Mouse (Mus musculus) intestine, embryonic 15.5 days (tissue): ENCODE results near the gene Lrrfip2. TPM values are rescaled to one million over a fixed set of nuclear protein-coding genes. Genes with fewer than 3 reads are reported as not detected.
A peak's percentile ranks its signal among the peaks of the same experiment; 100 is the strongest.

ENCODE experiments used
- ATAC-seq: fragments of 200-750 bp; cut with Nextera tagmentation; 2 replicates; pipeline ENCODE4 v1.8.0; 2017; ENCODE audit warnings: moderate TSS enrichment, moderate library complexity
- H3K27ac ChIP-seq: fragments of 300-500 bp; sonication (generic); 2 replicates; pipeline ENCODE4 v1.5.1; 2015; ENCODE audit warnings: mild to moderate bottlenecking, inconsistent platforms
- H3K27me3 ChIP-seq: fragments of 300-500 bp; sonication (generic); replicated peaks from 2 replicates; pipeline ENCODE4 v1.6.1; 2015; ENCODE audit warnings: inconsistent platforms
- H3K36me3 ChIP-seq: fragments of 300-500 bp; sonication (generic); 2 replicates; pipeline ENCODE4 v1.6.1; 2015; ENCODE audit warnings: inconsistent platforms
- H3K4me1 ChIP-seq: fragments of 300-500 bp; sonication (generic); replicated peaks from 2 replicates; pipeline ENCODE4 v1.6.1; 2015; ENCODE audit warnings: inconsistent platforms
- H3K4me2 ChIP-seq: fragments of 300-500 bp; sonication (generic); replicated peaks from 2 replicates; pipeline ENCODE4 v1.6.1; 2015; ENCODE audit warnings: mild to moderate bottlenecking, inconsistent platforms
- H3K4me3 ChIP-seq: fragments of 300-500 bp; sonication (generic); replicated peaks from 2 replicates; pipeline ENCODE4 v1.5.1; 2015; ENCODE audit warnings: inconsistent platforms
- H3K9ac ChIP-seq: fragments of 300-500 bp; sonication (generic); 2 replicates; pipeline ENCODE4 v1.6.1; 2015; ENCODE audit warnings: inconsistent platforms
- H3K9me3 ChIP-seq: fragments of 300-500 bp; sonication (generic); 2 replicates; pipeline ENCODE4 v1.6.1; 2016; ENCODE audit warnings: inconsistent platforms
- WGBS: fragments of 180-500 bp; shearing (Covaris S2); methylation state at CpG from one replicate; pipeline ENCODE4 v1.1.7; 2015; 5-methylcytosine and 5-hydroxymethylcytosine counted together
- polyA plus RNA-seq: library from polyadenylated mRNA; unstranded; fragments of >200 nt; fragmentation: Nextera tagmentation; extraction: Ambion mirVana; gene quantifications from 2 replicates; pipeline ENCODE4 v1.2.1, GENCODE M21; 2015

Lrrfip2 gene
- 41.4 and 41.6 TPM in 2 replicates for polyA plus RNA-seq

GRCm38 (mm10) chr9:111117126-111117642 lies at the start of gene Lrrfip2:
TSS of gene Lrrfip2 (plus strand) at chr9:111117592.
- H3K36me3 ChIP-seq, result no peaks in the 10 kb centered on the region
- H3K27ac ChIP-seq, result peak within 1 kb of the TSS; percentile 82
- peak within 1 kb of the TSS; percentile 77 for H3K4me2 ChIP-seq
- peak within 1 kb of the TSS; percentile 88 for H3K9ac ChIP-seq
- peaks cover 10% of the 10 kb centered on the region for H3K4me1 ChIP-seq
- no peak for ATAC-seq
- H3K27me3 ChIP-seq, result no peaks in the 10 kb centered on the region
- no peaks in the 10 kb centered on the region for H3K9me3 ChIP-seq
- WGBS, result 27% methylated on average over 14 of the region's 14 CpGs
- peak within 1 kb of the TSS; percentile 98 for H3K4me3 ChIP-seq

- ATAC-seq, result 0 out of 2 replicates have a peak, but pooled peaks have one; percentile 47
- no peak overlapping the region for H3K4me3 ChIP-seq
- H3K27me3 ChIP-seq, result no peaks in the 10 kb centered on the region
- H3K9me3 ChIP-seq, result no peaks in the 10 kb centered on the region
- no peak overlapping the region for H3K4me2 ChIP-seq
- no peak overlapping the region for H3K9ac ChIP-seq
- no peaks in the 10 kb centered on the region for H3K36me3 ChIP-seq
- no peaks in the 10 kb centered on the region for H3K4me1 ChIP-seq
- 33% methylated on average over 4 of the region's 4 CpGs for WGBS
- H3K27ac ChIP-seq, result no peak overlapping the region
Observed at GRCm38 (mm10) chr9:111070546-111070961, 46.8 kb upstream of the Lrrfip2 start.

GRCm38 (mm10) chr9:111072175-111072574 lies 45.2 kb upstream of the Lrrfip2 start:
- no peaks in the 10 kb centered on the region for H3K27me3 ChIP-seq
- H3K4me1 ChIP-seq, result no peaks in the 10 kb centered on the region
- no peak overlapping the region for H3K4me3 ChIP-seq
- no peak overlapping the region for H3K9ac ChIP-seq
- no peaks in the 10 kb centered on the region for H3K9me3 ChIP-seq
- 42% methylated on average over 7 of the region's 7 CpGs for WGBS
- no peak overlapping the region for H3K4me2 ChIP-seq
- no peak overlapping the region for H3K27ac ChIP-seq
- ATAC-seq, result no peak
- no peaks in the 10 kb centered on the region for H3K36me3 ChIP-seq

DNA sequence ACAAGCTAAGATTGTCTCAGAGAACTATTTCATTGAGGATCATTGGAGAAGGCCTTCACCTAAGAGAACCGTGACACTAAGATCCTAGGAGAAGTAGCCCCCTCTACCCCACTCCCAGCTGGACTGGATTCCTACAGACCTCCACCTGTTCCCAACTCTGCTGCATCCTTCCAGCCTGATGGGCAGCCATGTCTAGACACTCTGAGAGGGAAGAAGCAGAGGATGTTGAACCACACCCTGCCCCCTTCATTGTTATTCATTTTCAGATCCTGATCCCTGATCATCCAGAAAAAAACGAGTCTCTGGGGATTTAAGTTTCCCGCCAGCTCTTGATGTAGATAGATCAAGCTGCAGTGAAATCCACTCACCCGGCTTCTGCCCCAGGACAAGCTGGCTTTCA lies 44.4 kb upstream of the Lrrfip2 start:
- Histone ChIP-seq H3K27ac (no peak overlapping the region), H3K9ac (no peak overlapping the region), H3K27me3 (no peaks in the 10 kb centered on the region), H3K4me3 (no peak overlapping the region), H3K4me1 (no peaks in the 10 kb centered on the region), H3K4me2 (no peak overlapping the region), H3K36me3 (no peaks in the 10 kb centered on the region), H3K9me3 (no peaks in the 10 kb centered on the region)
- 77% methylated on average over 4 of the region's 4 CpGs for WGBS
- no peak for ATAC-seq

DNA sequence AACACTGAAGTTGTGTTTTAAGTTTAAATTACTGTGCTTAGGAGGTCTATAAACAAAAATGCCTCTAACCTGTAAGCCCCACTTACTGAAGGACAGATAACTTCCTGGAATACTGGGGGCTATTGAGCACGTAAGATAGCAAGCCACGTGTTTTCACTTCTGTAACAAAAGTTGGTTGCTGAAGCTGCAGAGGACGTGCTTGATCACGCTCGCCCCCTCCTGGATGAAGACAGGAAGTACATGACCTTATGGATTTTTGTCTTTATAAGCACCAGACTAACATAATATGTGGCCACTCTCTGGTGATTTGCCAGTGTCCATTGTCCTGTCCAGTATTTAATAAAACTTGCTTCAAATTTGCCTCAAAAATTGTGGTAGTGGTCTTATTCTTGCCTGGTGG lies 39.6 kb upstream of the Lrrfip2 start:
- Histone ChIP-seq H3K27ac (no peak overlapping the region), H3K9me3 (no peaks in the 10 kb centered on the region)
- 68% methylated on average over 5 of the region's 5 CpGs for WGBS

GRCm38 (mm10) chr9:111080801-111081200 lies 36.6 kb upstream of the Lrrfip2 start:
- Histone ChIP-seq H3K4me2 (no peak overlapping the region), H3K36me3 (no peaks in the 10 kb centered on the region), H3K4me3 (no peak overlapping the region), H3K27ac (no peak overlapping the region), H3K9me3 (no peaks in the 10 kb centered on the region), H3K4me1 (no peaks in the 10 kb centered on the region), H3K27me3 (no peaks in the 10 kb centered on the region), H3K9ac (no peak overlapping the region)
- WGBS, result 89% methylated on average over 8 of the region's 8 CpGs
- ATAC-seq, result no peak

More for the DNA sequence above, 39.6 kb upstream of the Lrrfip2 start:
- ATAC-seq, result no peak
- no peaks in the 10 kb centered on the region for H3K27me3 ChIP-seq
- H3K4me1 ChIP-seq, result no peaks in the 10 kb centered on the region
- H3K9ac ChIP-seq, result no peak overlapping the region
- no peak overlapping the region for H3K4me3 ChIP-seq
- H3K36me3 ChIP-seq, result no peaks in the 10 kb centered on the region
- no peak overlapping the region for H3K4me2 ChIP-seq

GRCm38 (mm10) chr9:111081765-111082164 lies 35.6 kb upstream of the Lrrfip2 start:
- Histone ChIP-seq H3K4me1 (no peaks in the 10 kb centered on the region), H3K9me3 (no peaks in the 10 kb centered on the region), H3K36me3 (no peaks in the 10 kb centered on the region), H3K27ac (no peak overlapping the region), H3K4me2 (no peak overlapping the region), H3K27me3 (no peaks in the 10 kb centered on the region), H3K9ac (no peak overlapping the region), H3K4me3 (no peak overlapping the region)
- no peak for ATAC-seq
- WGBS, result 85% methylated on average over 5 of the region's 5 CpGs

GRCm38 (mm10) chr9:111085329-111085728 lies 32.1 kb upstream of the Lrrfip2 start:
- Histone ChIP-seq H3K9ac (no peak overlapping the region), H3K27ac (no peak overlapping the region), H3K4me1 (no peaks in the 10 kb centered on the region), H3K4me3 (no peak overlapping the region), H3K4me2 (no peak overlapping the region), H3K36me3 (no peaks in the 10 kb centered on the region), H3K27me3 (no peaks in the 10 kb centered on the region), H3K9me3 (no peaks in the 10 kb centered on the region)
- ATAC-seq, result 0 out of 2 replicates have a peak, but pooled peaks have one; percentile 28
- WGBS, result 50% methylated on average over 4 of the region's 4 CpGs

DNA sequence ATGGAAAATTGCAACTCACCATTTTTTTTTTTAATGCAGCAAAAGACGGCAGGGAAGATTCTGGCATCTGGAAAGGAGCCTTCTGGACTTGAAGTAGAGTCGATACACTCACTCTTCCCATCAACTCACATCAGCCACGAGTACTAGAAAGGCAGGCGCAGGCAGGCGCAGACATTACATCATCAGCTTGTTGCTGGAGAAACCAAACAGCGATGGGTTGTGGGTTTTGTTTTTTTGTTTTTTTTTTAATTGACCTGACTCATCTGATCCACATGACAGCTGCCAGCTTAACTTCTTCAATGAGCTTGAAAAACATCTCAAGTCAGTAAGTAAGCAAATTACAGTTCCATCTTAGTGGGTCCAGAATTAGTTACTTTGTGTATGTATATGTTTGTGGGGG lies 31.3 kb upstream of the Lrrfip2 start:
- no peaks in the 10 kb centered on the region for H3K36me3 ChIP-seq

GRCm38 (mm10) chr9:111086995-111087606 lies 30.3 kb upstream of the Lrrfip2 start:
- Histone ChIP-seq H3K27ac (no peak overlapping the region), H3K4me3 (no peak overlapping the region), H3K27me3 (no peaks in the 10 kb centered on the region), H3K9me3 (no peaks in the 10 kb centered on the region), H3K9ac (no peak overlapping the region), H3K4me2 (no peak overlapping the region), H3K4me1 (no peaks in the 10 kb centered on the region), H3K36me3 (no peaks in the 10 kb centered on the region)
- 42% methylated on average over 3 of the region's 3 CpGs for WGBS
- no peak for ATAC-seq

More for the DNA sequence above, 31.3 kb upstream of the Lrrfip2 start:
- Histone ChIP-seq H3K4me2 (no peak overlapping the region), H3K9me3 (no peaks in the 10 kb centered on the region), H3K27me3 (no peaks in the 10 kb centered on the region), H3K4me3 (no peak overlapping the region), H3K27ac (no peak overlapping the region), H3K4me1 (no peaks in the 10 kb centered on the region), H3K9ac (no peak overlapping the region)
- no peak for ATAC-seq
- WGBS, result 66% methylated on average over 6 of the region's 6 CpGs

DNA sequence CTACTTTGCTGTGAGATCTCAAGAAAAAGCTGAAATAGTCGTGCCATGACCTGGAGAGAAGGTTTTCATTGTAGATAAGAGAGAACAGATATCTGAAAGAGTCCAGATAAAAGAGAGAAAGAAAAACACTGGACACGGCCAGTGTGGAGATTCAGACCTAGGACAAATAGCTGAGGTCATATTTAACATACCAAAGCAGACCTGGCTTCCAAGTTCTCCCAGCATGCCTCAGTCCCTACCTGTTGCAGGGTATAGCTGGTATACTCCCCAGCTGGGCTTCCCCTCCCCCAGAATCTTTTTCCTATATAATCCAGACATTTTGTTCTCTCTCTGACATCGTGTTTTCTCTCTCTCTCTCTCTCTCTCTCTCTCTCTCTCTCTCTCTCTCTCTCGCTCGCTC lies 29.4 kb upstream of the Lrrfip2 start:
- Histone ChIP-seq H3K9ac (no peak overlapping the region), H3K9me3 (no peaks in the 10 kb centered on the region), H3K4me2 (no peak overlapping the region), H3K27ac (no peak overlapping the region), H3K27me3 (no peaks in the 10 kb centered on the region), H3K36me3 (no peaks in the 10 kb centered on the region), H3K4me3 (no peak overlapping the region), H3K4me1 (no peaks in the 10 kb centered on the region)
- ATAC-seq, result no peak
- 19% methylated on average over 4 of the region's 5 CpGs for whole genome bisulfite sequencing

- Histone ChIP-seq H3K27me3 (no peaks in the 10 kb centered on the region), H3K9ac (no peak overlapping the region), H3K27ac (no peak overlapping the region), H3K4me3 (no peak overlapping the region), H3K4me2 (no peak overlapping the region), H3K9me3 (no peaks in the 10 kb centered on the region), H3K36me3 (no peaks in the 10 kb centered on the region), H3K4me1 (no peaks in the 10 kb centered on the region)
- WGBS, result 49% methylated on average over 7 of the region's 7 CpGs
- ATAC-seq, result no peak; the same call in 1 of the 2 replicates
Observed at GRCm38 (mm10) chr9:111088886-111089285, 28.5 kb upstream of the Lrrfip2 start.

GRCm38 (mm10) chr9:111092657-111093056 lies 24.7 kb upstream of the Lrrfip2 start:
- no peak for ATAC-seq
- Histone ChIP-seq H3K36me3 (no peaks in the 10 kb centered on the region), H3K4me3 (no peak overlapping the region), H3K4me1 (peaks cover 8% of the 10 kb centered on the region), H3K4me2 (no peak overlapping the region), H3K27me3 (no peaks in the 10 kb centered on the region), H3K27ac (no peak overlapping the region), H3K9ac (no peak overlapping the region), H3K9me3 (no peaks in the 10 kb centered on the region)
- 67% methylated on average over 9 of the region's 9 CpGs for WGBS
